Mouse (Mus musculus) myocyte (in vitro differentiated cells): Measurements from ENCODE around the gene Pdcd4.

Source experiments
- E2F4 ChIP-seq: IDR thresholded peaks from one replicate; pipeline ENCODE4 v1.6.1; 2011; ENCODE audit warnings: mild to moderate bottlenecking, control low read depth, moderate library complexity; ENCODE audit not compliant: insufficient read depth
- MAX ChIP-seq: IDR thresholded peaks from one replicate; pipeline ENCODE4 v1.6.1; 2011; ENCODE audit warnings: low read depth, mild to moderate bottlenecking, control low read depth
- POLR2A ChIP-seq: IDR thresholded peaks from one replicate; pipeline ENCODE4 v1.6.1; 2011; ENCODE audit warnings: low read depth, mild to moderate bottlenecking, control low read depth, moderate library complexity; ENCODE audit not compliant: insufficient read length
- POLR2AphosphoS2 ChIP-seq: IDR thresholded peaks from one replicate; pipeline ENCODE4 v1.6.1; 2011; ENCODE audit warnings: low read depth, control low read depth; ENCODE audit not compliant: insufficient read length
- TCF12 ChIP-seq: IDR thresholded peaks from one replicate; pipeline ENCODE4 v1.6.1; 2011; ENCODE audit warnings: mild to moderate bottlenecking, control low read depth; ENCODE audit not compliant: poor library complexity, insufficient read depth, severe bottlenecking

- TF ChIP-seq E2F4 = no peak
- TF ChIP-seq TCF12 = no peak
- TF ChIP-seq MAX = no peak
- TF ChIP-seq POLR2AphosphoS2 = no peak
- TF ChIP-seq POLR2A = no peak
Observed at GRCm38 (mm10) chr19:53843972-53844371, 48.1 kb upstream of the Pdcd4 start.
